Comparison of ENCODE assay signal across 8 mouse cellular contexts in the genomic region with DNA sequence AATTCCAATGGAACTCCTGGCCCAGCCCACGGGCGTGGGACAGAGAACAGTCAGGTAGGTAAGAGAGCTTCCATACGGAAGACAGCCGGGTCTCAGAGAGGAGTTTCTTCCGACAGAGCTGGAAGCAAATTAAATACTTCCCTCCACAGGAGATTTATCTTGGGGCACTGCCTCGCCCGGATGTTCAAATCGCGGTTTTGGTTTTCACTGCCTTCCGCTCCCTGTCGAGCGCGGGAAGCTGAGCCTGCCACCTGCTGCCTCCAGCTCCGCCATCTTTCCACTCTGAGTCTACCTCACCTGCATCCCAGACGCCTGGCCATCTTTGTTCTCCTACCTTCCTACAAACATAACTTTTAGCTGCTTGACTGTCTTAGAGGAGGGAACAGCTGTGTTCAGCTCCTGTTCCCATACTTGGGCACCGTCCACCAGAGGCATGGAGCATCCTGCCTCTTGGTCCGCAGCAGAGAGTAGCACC. TPM values are rescaled to one million over a fixed set of nuclear protein-coding genes. Genes with fewer than 3 reads are reported as not detected.
DNase-seq lines count a peak whose midpoint lies in the region; ATAC-seq and TF ChIP-seq lines count a peak whose summit lies in the region.

No protein-coding gene starts in this region.

- peak; percentile 17; the same call in 1 of the 2 replicates for ATAC-seq in forebrain, embryonic 15.5 days (replicated peaks)
- ATAC-seq in intestine, embryonic 15.5 days: peak; percentile 26; the same call in 1 of the 2 replicates
- peak; percentile 38 for ATAC-seq in liver, embryonic 14.5 days (ENCODE audit: insufficient read depth)
- ATAC-seq in stomach, postnatal 0 days (ENCODE audit: low FRiP score, low TSS enrichment): peak; percentile 3; the same call in 1 of the 2 replicates

- TF ChIP-seq CTCF in liver, embryonic 14.5 days (IDR thresholded peaks at IDR 0.05; ENCODE audit: low read depth): no peak
- no peak for TF ChIP-seq CTCF in stomach, postnatal 0 days (IDR thresholded peaks at IDR 0.05; ENCODE audit: low read depth)

- DNase-seq in layer of hippocampus, adult 9-11 months: peak; percentile 13
- DNase-seq in layer of hippocampus, adult 18-20 months (ENCODE audit: low spot score in 2 of 2): no peak
- DNase-seq in c-Kit-positive CD71-positive TER-119-positive erythroid progenitor cells, embryonic 14.5 days (ENCODE audit: low spot score): peak; percentile 59
- DNase-seq in liver, embryonic 14.5 days (ENCODE audit: low read depth in 3 of 3, low spot score in 3 of 3): no peak
- peak; percentile 87 for DNase-seq in naive thymus-derived CD4-positive, alpha-beta T cell, adult 2 months (ENCODE audit: low read depth)
- peak; percentile 55 for DNase-seq in stomach, postnatal 0 days (ENCODE audit: low spot score)

- no peak for TF ChIP-seq EP300 in liver, embryonic 14.5 days (IDR thresholded peaks at IDR 0.05; ENCODE audit: low read depth)
- TF ChIP-seq EP300 in stomach, postnatal 0 days (optimal IDR thresholded peaks at IDR 0.05): no peak

- peaks cover 23% of the 10 kb centered on the region for H3K4me1 ChIP-seq in forebrain, embryonic 15.5 days
- peaks cover 14% of the 10 kb centered on the region for H3K4me1 ChIP-seq in intestine, embryonic 15.5 days (replicated peaks)
- H3K4me1 ChIP-seq in liver, embryonic 14.5 days (replicated peaks; ENCODE audit: control insufficient read depth in 2 of 2, insufficient read depth in 2 of 2, low read length in 1 of 2): peaks cover 21 to 26% of the 10 kb centered on the region in 2 experiments
- H3K4me1 ChIP-seq in stomach, postnatal 0 days (replicated peaks; ENCODE audit: control insufficient read depth, insufficient read depth): peaks cover 7% of the 10 kb centered on the region

- peak overlapping the region; percentile 62 for H3K4me3 ChIP-seq in forebrain, embryonic 15.5 days
- peak overlapping the region; percentile 92 for H3K4me3 ChIP-seq in intestine, embryonic 15.5 days (replicated peaks)
- H3K4me3 ChIP-seq in liver, embryonic 14.5 days (ENCODE audit: insufficient read depth in 1 of 2, low read depth in 2 of 2, low read length in 2 of 2): peak overlapping the region; percentile 80 to 82
- H3K4me3 ChIP-seq in stomach, postnatal 0 days (ENCODE audit: low read depth, low read length): peak overlapping the region; percentile 87

- WGBS in forebrain, embryonic 15.5 days: 3% methylated on average over 17 of the region's 17 CpGs
- 5% methylated on average over 17 of the region's 17 CpGs for WGBS in intestine, embryonic 15.5 days
- WGBS in liver, embryonic 14.5 days (ENCODE audit: insufficient replicate concordance): 2% methylated on average over 17 of the region's 17 CpGs
- 4% methylated on average over 17 of the region's 17 CpGs for WGBS in stomach, postnatal 0 days

- H3K27me3 ChIP-seq in forebrain, embryonic 15.5 days: no peaks in the 10 kb centered on the region
- H3K27me3 ChIP-seq in intestine, embryonic 15.5 days (replicated peaks): no peaks in the 10 kb centered on the region
- H3K27me3 ChIP-seq in liver, embryonic 14.5 days (ENCODE audit: control insufficient read depth, insufficient read depth, low read length): no peaks in the 10 kb centered on the region
- H3K27me3 ChIP-seq in stomach, postnatal 0 days (ENCODE audit: control insufficient read depth, insufficient read depth, low read length): no peaks in the 10 kb centered on the region

- no peaks in the 10 kb centered on the region for H3K36me3 ChIP-seq in forebrain, embryonic 15.5 days
- no peaks in the 10 kb centered on the region for H3K36me3 ChIP-seq in intestine, embryonic 15.5 days
- H3K36me3 ChIP-seq in liver, embryonic 14.5 days (replicated peaks; ENCODE audit: control insufficient read depth, insufficient read depth, low read depth): peaks cover 6% of the 10 kb centered on the region
- no peaks in the 10 kb centered on the region for H3K36me3 ChIP-seq in stomach, postnatal 0 days (ENCODE audit: control insufficient read depth, insufficient read depth, low read length)

- peak overlapping the region; percentile 79 for H3K9ac ChIP-seq in forebrain, embryonic 15.5 days (replicated peaks)
- peak overlapping the region; percentile 99 for H3K9ac ChIP-seq in intestine, embryonic 15.5 days
- H3K9ac ChIP-seq in liver, embryonic 14.5 days (replicated peaks): peak overlapping the region; percentile 90
- peak overlapping the region; percentile 93 for H3K9ac ChIP-seq in stomach, postnatal 0 days (ENCODE audit: low read length)

- peak overlapping the region; percentile 65 for H3K27ac ChIP-seq in forebrain, embryonic 15.5 days (replicated peaks)
- H3K27ac ChIP-seq in intestine, embryonic 15.5 days: peak overlapping the region; percentile 90
- peak overlapping the region; percentile 73 for H3K27ac ChIP-seq in liver, embryonic 14.5 days
- peak overlapping the region; percentile 93 for H3K27ac ChIP-seq in stomach, postnatal 0 days (replicated peaks)

- peak overlapping the region; percentile 96 for H3K4me2 ChIP-seq in forebrain, embryonic 15.5 days (replicated peaks)
- peak overlapping the region; percentile 88 for H3K4me2 ChIP-seq in intestine, embryonic 15.5 days (replicated peaks)
- H3K4me2 ChIP-seq in liver, embryonic 14.5 days (ENCODE audit: low read depth): peak overlapping the region; percentile 78
- H3K4me2 ChIP-seq in stomach, postnatal 0 days (replicated peaks; ENCODE audit: low read depth): peak overlapping the region; percentile 91

- 0 out of 2 replicates have a peak, but pooled peaks cover 3% of the 10 kb centered on the region for H3K9me3 ChIP-seq in forebrain, embryonic 15.5 days
- no peaks in the 10 kb centered on the region for H3K9me3 ChIP-seq in intestine, embryonic 15.5 days
- no peaks in the 10 kb centered on the region for H3K9me3 ChIP-seq in liver, embryonic 14.5 days (ENCODE audit: control insufficient read depth, low read length)
- no peaks in the 10 kb centered on the region for H3K9me3 ChIP-seq in stomach, postnatal 0 days (ENCODE audit: control insufficient read depth, low read length)

RNA-seq across cellular contexts. Expression of gene Atp13a3, which starts 16.5 kb away (rescaled TPM):
- 10 to 100 TPM; 71.5 to 72.9 TPM for total RNA-seq in layer of hippocampus, adult 18-20 months (2021)
- polyA plus RNA-seq in forebrain, embryonic 15.5 days (2015; fragmentation: Nextera tagmentation; extraction: Ambion mirVana): 9.2 and 10.8 TPM in 2 replicates
- 18.9 and 21.4 TPM in 2 replicates for polyA plus RNA-seq in intestine, embryonic 15.5 days (2015; fragmentation: Nextera tagmentation; extraction: Ambion mirVana)
- 11.7 and 14.8 TPM in 2 replicates for polyA plus RNA-seq in liver, embryonic 14.5 days (2012; rRNA removed)
- polyA plus RNA-seq in liver, embryonic 14.5 days (2014; fragmentation: Nextera tagmentation; extraction: Ambion mirVana): 8.7 and 10.7 TPM in 2 replicates
- 7.5 and 7.7 TPM in 2 replicates for polyA plus RNA-seq in stomach, postnatal 0 days (2015; fragmentation: Nextera tagmentation; extraction: Ambion mirVana)

Comparison
In these comparisons a context has a peak if more than half of its experiments do, and no peak if none do; other contexts are left out.
1. DNase-seq: peak in layer of hippocampus, adult 9-11 months (single experiment), c-Kit-positive CD71-positive TER-119-positive erythroid progenitor cells, embryonic 14.5 days (single experiment), naive thymus-derived CD4-positive, alpha-beta T cell, adult 2 months (single experiment) and stomach, postnatal 0 days (single experiment); none in layer of hippocampus, adult 18-20 months (0 of 2) and liver, embryonic 14.5 days (0 of 3).
2. Peak in every context shown above with its lines, with median percentiles within 50 percentile points of each other: ATAC-seq, H3K27ac ChIP-seq, H3K4me2 ChIP-seq, H3K4me3 ChIP-seq and H3K9ac ChIP-seq.